ENCODE assay signal across 9 mouse cellular contexts in genomic region chr14:25574047-25574870, GRCm38 (mm10).
DNase-seq lines count a peak whose midpoint lies in the region; ATAC-seq and TF ChIP-seq lines count a peak whose summit lies in the region.
"Had no signal": no experiment of that assay in that cellular context is flagged by ENCODE, and none has a peak within 500 bp of the region (broad histone marks: within the 10 kb centered on the region; RNA-seq: fewer than 3 reads in every experiment).

No protein-coding gene starts in this region.

- no peak for ATAC-seq in hindbrain, embryonic 11.5 days (ENCODE audit: low FRiP score)
- ATAC-seq in midbrain, embryonic 11.5 days (ENCODE audit: low FRiP score), result no peak

- no peaks in the 10 kb centered on the region for H3K9me3 ChIP-seq in hindbrain, embryonic 11.5 days (ENCODE audit: control insufficient read depth, low read length)
- H3K9me3 ChIP-seq in midbrain, embryonic 11.5 days (ENCODE audit: control insufficient read depth, low read length), result no peaks in the 10 kb centered on the region
- H3K9me3 ChIP-seq: stomach, embryonic 15.5 days had no signal

- H3K4me3 ChIP-seq in hindbrain, embryonic 11.5 days (ENCODE audit: low read depth, low read length), result no peak overlapping the region
- H3K4me3 ChIP-seq in midbrain, embryonic 11.5 days (ENCODE audit: low read depth, low read length), result no peak overlapping the region
- no peak overlapping the region for H3K4me3 ChIP-seq in cerebellum, adult 2 months (replicated peaks; ENCODE audit: insufficient read depth, low read depth, low read length)
- H3K4me3 ChIP-seq: stomach, embryonic 15.5 days had no signal

- TF ChIP-seq CTCF in cerebellum, adult 2 months (IDR thresholded peaks at IDR 0.05; ENCODE audit: borderline replicate concordance, insufficient read depth, low read depth, low read length), result no peak

- 48% methylated on average over 16 of the region's 16 CpGs for WGBS in hindbrain, embryonic 11.5 days
- WGBS in midbrain, embryonic 11.5 days, result 37% methylated on average over 16 of the region's 16 CpGs
- 43% methylated on average over 16 of the region's 16 CpGs for WGBS in cerebellum, adult 2 months

- peaks cover 4% of the 10 kb centered on the region; the same call in 1 of the 2 replicates for H3K36me3 ChIP-seq in hindbrain, embryonic 11.5 days (ENCODE audit: control insufficient read depth, insufficient read depth, low read length)
- peaks cover 13% of the 10 kb centered on the region for H3K36me3 ChIP-seq in midbrain, embryonic 11.5 days (ENCODE audit: control insufficient read depth, insufficient read depth, low read length)

- no peak for TF ChIP-seq POLR2A in cerebellum, adult 2 months (IDR thresholded peaks at IDR 0.05; ENCODE audit: borderline replicate concordance, insufficient read depth, low read length)

- H3K4me1 ChIP-seq in hindbrain, embryonic 11.5 days (replicated peaks; ENCODE audit: control insufficient read depth, insufficient read depth, low read length), result peaks cover 9% of the 10 kb centered on the region
- H3K4me1 ChIP-seq in midbrain, embryonic 11.5 days (ENCODE audit: control insufficient read depth, insufficient read depth, low read length), result peaks cover 31% of the 10 kb centered on the region
- peaks cover 23% of the 10 kb centered on the region for H3K4me1 ChIP-seq in cerebellum, adult 2 months (ENCODE audit: control insufficient read depth, insufficient read depth, low read length)

- H3K4me2 ChIP-seq in hindbrain, embryonic 11.5 days (replicated peaks; ENCODE audit: low read depth, low read length), result no peak overlapping the region
- H3K4me2 ChIP-seq in midbrain, embryonic 11.5 days, result no peak overlapping the region
- H3K4me2 ChIP-seq: stomach, embryonic 15.5 days had no signal

- peak overlapping the region; percentile 36; the same call in 1 of the 2 replicates for H3K27ac ChIP-seq in hindbrain, embryonic 11.5 days (ENCODE audit: low read depth, low read length)
- H3K27ac ChIP-seq in midbrain, embryonic 11.5 days (ENCODE audit: low read depth, low read length), result peak overlapping the region; percentile 20; the same call in 1 of the 2 replicates
- H3K27ac ChIP-seq in cerebellum, adult 2 months (ENCODE audit: insufficient read depth, low read length), result no peak overlapping the region
- H3K27ac ChIP-seq: stomach, embryonic 15.5 days had no signal

- H3K27me3 ChIP-seq in hindbrain, embryonic 11.5 days (ENCODE audit: control insufficient read depth, insufficient read depth, low read length), result no peaks in the 10 kb centered on the region
- no peaks in the 10 kb centered on the region for H3K27me3 ChIP-seq in midbrain, embryonic 11.5 days (ENCODE audit: control insufficient read depth, insufficient read depth, low read length)
- no peaks in the 10 kb centered on the region for H3K27me3 ChIP-seq in cerebellum, adult 2 months (ENCODE audit: control insufficient read depth, insufficient read depth, low read length)
- H3K27me3 ChIP-seq: stomach, embryonic 15.5 days had no signal

- H3K9ac ChIP-seq in hindbrain, embryonic 11.5 days (ENCODE audit: low read depth, low read length), result 0 out of 2 replicates have a peak overlapping the region, but pooled peaks have one; percentile 15
- H3K9ac ChIP-seq in midbrain, embryonic 11.5 days (ENCODE audit: low read length), result no peak overlapping the region
- H3K9ac ChIP-seq: stomach, embryonic 15.5 days had no signal

- DNase-seq in embryo, embryonic 11 days, result peak; percentile 44
- no peak for DNase-seq in embryo, embryonic 10 days (ENCODE audit: low spot score)
- DNase-seq in R1 (ENCODE audit: low read depth, low spot score), result peak; percentile 80
- no peak for DNase-seq in hindbrain, embryonic 11.5 days (ENCODE audit: low spot score)
- DNase-seq in midbrain, embryonic 11.5 days (ENCODE audit: low spot score, missing footprints), result no peak
- DNase-seq in retina, embryonic 14.5 days (ENCODE audit: low spot score), result no peak
- no peak for DNase-seq in lung, postnatal 4 days
- DNase-seq in cerebellum, adult 2 months, result no peak

Comparison
In these comparisons a context has a peak if more than half of its experiments do, and no peak if none do; other contexts are left out.
1. DNase-seq: peak in embryo, embryonic 11 days (single experiment) and R1 (single experiment); none in embryo, embryonic 10 days (single experiment), hindbrain, embryonic 11.5 days (single experiment), midbrain, embryonic 11.5 days (single experiment), retina, embryonic 14.5 days (single experiment), lung, postnatal 4 days (0 of 2) and cerebellum, adult 2 months (0 of 2).